Mouse (Mus musculus) limb, embryonic 14.5 days (tissue): ENCODE data around the gene Eya4. TPM values are rescaled to one million over a fixed set of nuclear protein-coding genes. Genes with fewer than 3 reads are reported as not detected.

Source experiments
- ATAC-seq: fragments of 200-750 bp; cut with Nextera tagmentation; 2 replicates; pipeline ENCODE4 v1.8.0; 2017; ENCODE audit warnings: low read depth, moderate number of reproducible peaks, moderate TSS enrichment; ENCODE audit not compliant: low FRiP score
- DNase-seq: peaks from one replicate; pipeline ENCODE4 v3.0.0-alpha.2; 2015; ENCODE audit warnings: low spot score
- H3K27ac ChIP-seq: fragments of 300-500 bp; sonication (generic); replicated peaks from 2 replicates; pipeline ENCODE4 v1.5.1; 2014; ENCODE audit warnings: low read depth, mild to moderate bottlenecking, low read length, moderate library complexity, mixed read lengths
- H3K27me3 ChIP-seq: fragments of 300-500 bp; sonication (generic); 2 replicates; pipeline ENCODE4 v1.6.1; 2014; ENCODE audit warnings: low read length, mixed read lengths; ENCODE audit not compliant: control insufficient read depth, insufficient read depth
- H3K36me3 ChIP-seq: fragments of 300-500 bp; sonication (generic); 2 replicates; pipeline ENCODE4 v1.6.1; 2014; ENCODE audit warnings: mild to moderate bottlenecking, low read length, moderate library complexity, mixed read lengths; ENCODE audit not compliant: control insufficient read depth, insufficient read depth
- H3K4me1 ChIP-seq: fragments of 300-500 bp; sonication (generic); 2 replicates; pipeline ENCODE4 v1.6.1; 2014; ENCODE audit warnings: antibody characterized with exemption, low read length, mixed read lengths; ENCODE audit not compliant: control insufficient read depth, insufficient read depth
- H3K4me2 ChIP-seq: fragments of 300-500 bp; sonication (generic); replicated peaks from 2 replicates; pipeline ENCODE4 v1.6.1; 2014; ENCODE audit warnings: low read depth, mild to moderate bottlenecking, low read length, moderate library complexity; ENCODE audit not compliant: severe bottlenecking
- H3K4me3 ChIP-seq: fragments of 300-500 bp; sonication (generic); replicated peaks from 2 replicates; pipeline ENCODE4 v1.5.1; 2014; ENCODE audit warnings: low read length
- H3K9ac ChIP-seq: fragments of 300-500 bp; sonication (generic); 2 replicates; pipeline ENCODE4 v1.6.1; 2014; ENCODE audit warnings: mild to moderate bottlenecking, low read depth, low read length, moderate library complexity; ENCODE audit not compliant: severe bottlenecking
- H3K9me3 ChIP-seq: fragments of 300-500 bp; sonication (generic); 2 replicates; pipeline ENCODE4 v1.6.1; 2016; ENCODE audit warnings: low read length; ENCODE audit not compliant: control insufficient read depth
- POLR2A ChIP-seq: fragments of 200-500 bp; IDR thresholded peaks from 2 replicates; pipeline ENCODE4 v1.8.0; 2012; ENCODE audit warnings: inconsistent platforms, mild to moderate bottlenecking, moderate library complexity, borderline replicate concordance; ENCODE audit not compliant: insufficient read depth, insufficient read length; ENCODE audit errors: extremely low read depth
- WGBS: fragments of 180-500 bp; shearing (Covaris S2); extraction: QIAGEN DNeasy Blood & Tissue Kit; methylation state at CpG from one replicate; pipeline ENCODE4 v1.1.7; 2014; 5-methylcytosine and 5-hydroxymethylcytosine counted together
- polyA plus RNA-seq, 2 experiments: library from polyadenylated mRNA; depleted of rRNA in 1 of 2; stranded (reverse) in 1 of 2; unstranded in 1 of 2; fragments of >200 nt; fragmentation: Nextera tagmentation in 1 of 2; extraction: Ambion mirVana in 1 of 2; gene quantifications; 2 replicates each; pipeline versions ENCODE4 v1.2.1 to v1.2.3; 2012 to 2014

Gene Eya4
- polyA plus RNA-seq, 2 experiments = 6.6 to 12.5 TPM

- H3K27me3 ChIP-seq = no peaks in the 10 kb centered on the region
- 82% methylated on average over 4 of the region's 4 CpGs for WGBS
- TF ChIP-seq POLR2A = no peak
Observed at GRCm38 (mm10) chr10:23235405-23235804, 115.2 kb downstream of the Eya4 start.

GRCm38 (mm10) chr10:23233425-23233824 lies 117.2 kb downstream of the Eya4 start:
- DNase-seq (no peak), ATAC-seq (no peak)
- TF ChIP-seq POLR2A = no peak
- Histone ChIP-seq H3K27ac (no peak overlapping the region), H3K4me2 (no peak overlapping the region), H3K36me3 (no peaks in the 10 kb centered on the region), H3K27me3 (no peaks in the 10 kb centered on the region), H3K9me3 (no peaks in the 10 kb centered on the region), H3K9ac (no peak overlapping the region), H3K4me3 (no peak overlapping the region), H3K4me1 (peaks cover 12% of the 10 kb centered on the region; the same call in 1 of the 2 replicates)
- 63% methylated on average over 6 of the region's 6 CpGs for WGBS

More at GRCm38 (mm10) chr10:23235405-23235804, 115.2 kb downstream of the Eya4 start:
- Histone ChIP-seq H3K27ac (no peak overlapping the region), H3K9me3 (no peaks in the 10 kb centered on the region), H3K4me2 (no peak overlapping the region), H3K4me1 (peaks cover 12% of the 10 kb centered on the region; the same call in 1 of the 2 replicates), H3K4me3 (no peak overlapping the region), H3K9ac (no peak overlapping the region), H3K36me3 (no peaks in the 10 kb centered on the region)
- ATAC-seq (no peak), DNase-seq (no peak)

- no peak for TF ChIP-seq POLR2A
- H3K4me1 ChIP-seq = 0 out of 2 replicates have a peak, but pooled peaks cover 3% of the 10 kb centered on the region
- H3K4me2 ChIP-seq = no peak overlapping the region
- H3K4me3 ChIP-seq = no peak overlapping the region
- H3K9ac ChIP-seq = no peak overlapping the region
- DNase-seq (no peak), ATAC-seq (no peak)
- no peaks in the 10 kb centered on the region for H3K27me3 ChIP-seq
- no peaks in the 10 kb centered on the region for H3K36me3 ChIP-seq
- no peaks in the 10 kb centered on the region for H3K9me3 ChIP-seq
- 82% methylated on average over 5 of the region's 5 CpGs for WGBS
- H3K27ac ChIP-seq = no peak overlapping the region
Observed at GRCm38 (mm10) chr10:23230863-23231262, 119.7 kb downstream of the Eya4 start.

- H3K4me3 ChIP-seq = no peak overlapping the region
- H3K27me3 ChIP-seq = no peaks in the 10 kb centered on the region
- peak; percentile 53 for ATAC-seq
- H3K9ac ChIP-seq = no peak overlapping the region
- no peak for TF ChIP-seq POLR2A
- no peaks in the 10 kb centered on the region for H3K9me3 ChIP-seq
- H3K36me3 ChIP-seq = no peaks in the 10 kb centered on the region
- WGBS = 72% methylated on average over 5 of the region's 5 CpGs
- no peak overlapping the region for H3K4me2 ChIP-seq
- peak; percentile 35 for DNase-seq
- no peaks in the 10 kb centered on the region for H3K4me1 ChIP-seq
- H3K27ac ChIP-seq = no peak overlapping the region
Observed at GRCm38 (mm10) chr10:23223336-23223735, 127.2 kb downstream of the Eya4 start.

GRCm38 (mm10) chr10:23220432-23220831 lies 130.2 kb downstream of the Eya4 start:
- H3K4me1 ChIP-seq = no peaks in the 10 kb centered on the region
- no peak overlapping the region for H3K4me3 ChIP-seq
- H3K27ac ChIP-seq = no peak overlapping the region
- TF ChIP-seq POLR2A = no peak
- H3K9me3 ChIP-seq = no peaks in the 10 kb centered on the region
- DNase-seq = no peak
- H3K9ac ChIP-seq = no peak overlapping the region
- H3K36me3 ChIP-seq = no peaks in the 10 kb centered on the region
- H3K27me3 ChIP-seq = no peaks in the 10 kb centered on the region
- H3K4me2 ChIP-seq = no peak overlapping the region
- 72% methylated on average over 3 of the region's 3 CpGs for WGBS
- ATAC-seq = no peak

GRCm38 (mm10) chr10:23216815-23217214 lies 133.8 kb downstream of the Eya4 start:
- no peak for ATAC-seq

More at GRCm38 (mm10) chr10:23216815-23217214, 133.8 kb downstream of the Eya4 start:
- H3K36me3 ChIP-seq = no peaks in the 10 kb centered on the region
- no peak overlapping the region for H3K9ac ChIP-seq
- H3K4me1 ChIP-seq = no peaks in the 10 kb centered on the region
- no peak overlapping the region for H3K4me3 ChIP-seq
- 51% methylated on average over 4 of the region's 4 CpGs for WGBS
- no peak for TF ChIP-seq POLR2A
- H3K9me3 ChIP-seq = no peaks in the 10 kb centered on the region
- no peaks in the 10 kb centered on the region for H3K27me3 ChIP-seq
- no peak for DNase-seq
- no peak overlapping the region for H3K27ac ChIP-seq
- no peak overlapping the region for H3K4me2 ChIP-seq
